Mouse (Mus musculus): Measurements from ENCODE around the gene Gm20518. TPM values are rescaled to one million over a fixed set of nuclear protein-coding genes. Genes with fewer than 3 reads are reported as not detected.

Gene Gm20518
- polyA plus RNA-seq, 1 experiment from 2014 or later = 0.19 TPM

GRCm38 (mm10) chr16:17865770-17866169 is 25.7 kb downstream of the Gm20518 start:
- no peak overlapping the region for H3K9ac ChIP-seq
- H3K4me3 ChIP-seq = no peak overlapping the region
- peaks cover under 1% of the 10 kb centered on the region; the same call in 1 of the 2 replicates for H3K4me1 ChIP-seq (replicated peaks)
- ATAC-seq (replicated peaks; ENCODE audit: insufficient number of reproducible peaks, insufficient read depth, low FRiP score, low read depth) = no peak
- H3K9me3 ChIP-seq (replicated peaks) = no peaks in the 10 kb centered on the region
- H3K4me2 ChIP-seq = no peak overlapping the region
- H3K27me3 ChIP-seq = no peaks in the 10 kb centered on the region
- no peak overlapping the region for H3K27ac ChIP-seq
- 0 out of 2 replicates have a peak, but pooled peaks cover 8% of the 10 kb centered on the region for H3K36me3 ChIP-seq
- 74% methylated on average over 6 of the region's 6 CpGs for WGBS

DNA sequence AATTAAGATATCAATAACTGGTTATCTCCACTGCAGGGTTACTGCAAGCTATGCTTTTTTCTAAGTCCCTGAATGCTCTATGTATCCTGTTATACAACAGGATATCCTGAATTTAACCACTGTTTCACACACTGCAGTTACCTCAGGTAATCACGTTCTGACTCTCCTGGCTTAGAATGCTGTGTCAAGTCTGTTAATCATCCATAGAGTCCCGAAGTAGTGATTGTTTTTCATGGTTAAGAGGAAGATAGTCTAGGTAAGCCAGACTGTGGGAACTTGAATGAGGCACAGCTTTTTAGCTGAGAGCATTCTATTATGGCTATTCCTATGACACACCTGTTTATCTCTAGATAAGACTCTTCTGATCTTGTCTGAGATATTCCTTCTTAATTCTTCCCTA is 26.2 kb downstream of the Gm20518 start:
- no peak for ATAC-seq (replicated peaks; ENCODE audit: insufficient number of reproducible peaks, insufficient read depth, low FRiP score, low read depth)

DNA sequence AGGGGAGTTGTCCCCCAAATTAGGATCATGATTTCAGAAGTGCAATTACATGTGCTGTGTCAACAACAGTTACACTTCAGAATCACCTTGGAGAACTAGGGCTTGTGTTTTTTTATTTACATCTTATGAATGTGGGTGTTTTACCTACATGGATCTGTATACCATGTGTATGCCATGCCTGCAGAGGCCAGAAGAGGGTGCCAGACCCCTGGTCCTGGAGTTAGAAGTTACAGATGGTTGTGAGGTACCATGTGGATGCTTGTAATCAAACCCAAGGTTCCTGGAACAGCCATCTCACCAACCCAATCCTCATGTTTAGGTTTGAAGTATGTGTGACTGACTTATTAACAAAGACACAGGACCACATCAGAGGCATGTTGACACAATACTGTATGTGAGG is 32.9 kb downstream of the Gm20518 start:
- no peak overlapping the region for H3K9ac ChIP-seq
- no peak overlapping the region for H3K4me2 ChIP-seq
- H3K4me1 ChIP-seq (replicated peaks) = no peaks in the 10 kb centered on the region
- H3K27me3 ChIP-seq = no peaks in the 10 kb centered on the region
- H3K36me3 ChIP-seq = peaks cover 54% of the 10 kb centered on the region
- H3K4me3 ChIP-seq = no peak overlapping the region
- H3K9me3 ChIP-seq (replicated peaks) = no peaks in the 10 kb centered on the region
- H3K27ac ChIP-seq = no peak overlapping the region
- no peak for ATAC-seq (replicated peaks; ENCODE audit: insufficient number of reproducible peaks, insufficient read depth, low FRiP score, low read depth)

More for the DNA sequence above, 26.2 kb downstream of the Gm20518 start:
- Histone ChIP-seq H3K36me3 (0 out of 2 replicates have a peak, but pooled peaks cover 7% of the 10 kb centered on the region), H3K9ac (no peak overlapping the region), H3K4me3 (no peak overlapping the region), H3K27me3 (no peaks in the 10 kb centered on the region), H3K4me1 (replicated peaks) (no peaks in the 10 kb centered on the region; the same call in 1 of the 2 replicates), H3K9me3 (replicated peaks) (no peaks in the 10 kb centered on the region), H3K27ac (no peak overlapping the region), H3K4me2 (no peak overlapping the region)
- WGBS = 85% methylated on average over 2 of the region's 2 CpGs

- ATAC-seq (replicated peaks; ENCODE audit: insufficient number of reproducible peaks, insufficient read depth, low FRiP score, low read depth) = no peak
- Histone ChIP-seq H3K27me3 (no peaks in the 10 kb centered on the region), H3K9me3 (replicated peaks) (no peaks in the 10 kb centered on the region), H3K4me2 (no peak overlapping the region), H3K27ac (no peak overlapping the region), H3K4me3 (no peak overlapping the region), H3K9ac (no peak overlapping the region), H3K4me1 (replicated peaks) (no peaks in the 10 kb centered on the region), H3K36me3 (peaks cover 64% of the 10 kb centered on the region)
- 87% methylated on average over 7 of the region's 7 CpGs for WGBS
These were observed 34.3 kb downstream of the Gm20518 start for GRCm38 (mm10) chr16:17857157-17857556.

GRCm38 (mm10) chr16:17853263-17853662 is 38.2 kb downstream of the Gm20518 start:
- H3K27ac ChIP-seq = no peak overlapping the region
- H3K9ac ChIP-seq = no peak overlapping the region
- H3K9me3 ChIP-seq (replicated peaks) = no peaks in the 10 kb centered on the region
- no peaks in the 10 kb centered on the region for H3K4me1 ChIP-seq (replicated peaks)
- ATAC-seq (replicated peaks; ENCODE audit: insufficient number of reproducible peaks, insufficient read depth, low FRiP score, low read depth) = no peak
- no peaks in the 10 kb centered on the region for H3K27me3 ChIP-seq
- 82% methylated on average over 2 of the region's 2 CpGs for WGBS
- no peak overlapping the region for H3K4me3 ChIP-seq
- peaks cover 80% of the 10 kb centered on the region for H3K36me3 ChIP-seq
- H3K4me2 ChIP-seq = no peak overlapping the region

DNA sequence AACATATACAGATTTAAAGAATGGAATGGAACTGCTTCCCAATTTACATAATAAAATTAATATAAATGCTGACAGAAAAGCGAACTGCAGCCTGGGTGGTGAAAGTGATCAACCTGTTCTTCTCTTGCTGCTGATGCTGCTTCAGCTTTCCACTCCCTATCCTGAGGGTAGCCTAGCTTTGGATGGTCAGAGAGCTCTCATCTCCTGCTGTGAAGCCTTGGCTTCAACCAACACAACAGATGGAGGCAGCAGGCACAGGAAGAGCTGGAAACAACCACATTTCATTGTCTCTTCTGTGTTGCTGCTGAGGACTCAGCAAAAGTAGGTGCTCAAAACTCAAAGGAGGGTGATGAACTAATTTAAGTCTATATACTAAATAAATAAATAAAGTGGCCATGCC is 39.6 kb downstream of the Gm20518 start:
- no peak overlapping the region for H3K4me3 ChIP-seq
- H3K4me2 ChIP-seq = no peak overlapping the region
- no peak overlapping the region for H3K9ac ChIP-seq
- H3K36me3 ChIP-seq = peaks cover 75% of the 10 kb centered on the region
- H3K9me3 ChIP-seq (replicated peaks) = no peaks in the 10 kb centered on the region
- 91% methylated on average over 1 of the region's 1 CpGs for WGBS
- H3K27ac ChIP-seq = no peak overlapping the region
- no peak for ATAC-seq (replicated peaks; ENCODE audit: insufficient number of reproducible peaks, insufficient read depth, low FRiP score, low read depth)
- no peaks in the 10 kb centered on the region for H3K4me1 ChIP-seq (replicated peaks)
- H3K27me3 ChIP-seq = no peaks in the 10 kb centered on the region

- H3K4me1 ChIP-seq (replicated peaks) = no peaks in the 10 kb centered on the region
- H3K9ac ChIP-seq = no peak overlapping the region
- ATAC-seq (replicated peaks; ENCODE audit: insufficient number of reproducible peaks, insufficient read depth, low FRiP score, low read depth) = no peak
- no peak overlapping the region for H3K27ac ChIP-seq
- H3K9me3 ChIP-seq (replicated peaks) = no peaks in the 10 kb centered on the region
- no peak overlapping the region for H3K4me2 ChIP-seq
- H3K4me3 ChIP-seq = no peak overlapping the region
- H3K27me3 ChIP-seq = no peaks in the 10 kb centered on the region
- WGBS = 96% methylated on average over 5 of the region's 5 CpGs
- peaks cover 73% of the 10 kb centered on the region for H3K36me3 ChIP-seq
These were observed 40.1 kb downstream of the Gm20518 start for GRCm38 (mm10) chr16:17851331-17851730.

- H3K9me3 ChIP-seq (replicated peaks) = no peaks in the 10 kb centered on the region
- H3K4me3 ChIP-seq = no peak overlapping the region
- H3K4me2 ChIP-seq = no peak overlapping the region
- peaks cover 75% of the 10 kb centered on the region for H3K36me3 ChIP-seq
- no peak overlapping the region for H3K27ac ChIP-seq
- H3K4me1 ChIP-seq (replicated peaks) = no peaks in the 10 kb centered on the region
- 73% methylated on average over 6 of the region's 6 CpGs for WGBS
- ATAC-seq (replicated peaks; ENCODE audit: insufficient number of reproducible peaks, insufficient read depth, low FRiP score, low read depth) = no peak
- no peaks in the 10 kb centered on the region for H3K27me3 ChIP-seq
- H3K9ac ChIP-seq = no peak overlapping the region
These were observed 42.0 kb downstream of the Gm20518 start for GRCm38 (mm10) chr16:17849486-17849885.

- Histone ChIP-seq H3K4me3 (no peak overlapping the region), H3K9ac (no peak overlapping the region), H3K9me3 (replicated peaks) (no peaks in the 10 kb centered on the region), H3K27ac (no peak overlapping the region), H3K4me2 (no peak overlapping the region), H3K36me3 (peaks cover 75% of the 10 kb centered on the region), H3K4me1 (replicated peaks) (no peaks in the 10 kb centered on the region), H3K27me3 (no peaks in the 10 kb centered on the region)
- WGBS = 24% methylated on average over 1 of the region's 1 CpGs
- no peak for ATAC-seq (replicated peaks; ENCODE audit: insufficient number of reproducible peaks, insufficient read depth, low FRiP score, low read depth)
These were observed 42.5 kb downstream of the Gm20518 start for GRCm38 (mm10) chr16:17848928-17849327.

- Histone ChIP-seq H3K36me3 (peaks cover 76% of the 10 kb centered on the region), H3K4me3 (no peak overlapping the region), H3K27me3 (no peaks in the 10 kb centered on the region), H3K9ac (no peak overlapping the region), H3K27ac (no peak overlapping the region), H3K4me2 (no peak overlapping the region), H3K9me3 (replicated peaks) (no peaks in the 10 kb centered on the region), H3K4me1 (replicated peaks) (no peaks in the 10 kb centered on the region)
- ATAC-seq (replicated peaks; ENCODE audit: insufficient number of reproducible peaks, insufficient read depth, low FRiP score, low read depth) = no peak
- 85% methylated on average over 6 of the region's 6 CpGs for WGBS
These were observed 43.0 kb downstream of the Gm20518 start for GRCm38 (mm10) chr16:17848431-17848830.

GRCm38 (mm10) chr16:17843701-17844365 is 47.6 kb downstream of the Gm20518 start:
- no peak for ATAC-seq (replicated peaks; ENCODE audit: insufficient number of reproducible peaks, insufficient read depth, low FRiP score, low read depth)
- Histone ChIP-seq H3K4me2 (no peak overlapping the region), H3K4me3 (no peak overlapping the region), H3K27ac (no peak overlapping the region), H3K9ac (no peak overlapping the region), H3K36me3 (peaks cover 73% of the 10 kb centered on the region), H3K4me1 (replicated peaks) (no peaks in the 10 kb centered on the region), H3K9me3 (replicated peaks) (no peaks in the 10 kb centered on the region), H3K27me3 (no peaks in the 10 kb centered on the region)
- WGBS = 89% methylated on average over 10 of the region's 10 CpGs

- H3K36me3 ChIP-seq = peaks cover 64% of the 10 kb centered on the region
- peaks cover 5% of the 10 kb centered on the region; the same call in 1 of the 2 replicates for H3K27me3 ChIP-seq
- no peak overlapping the region for H3K27ac ChIP-seq
- no peaks in the 10 kb centered on the region for H3K9me3 ChIP-seq (replicated peaks)
- H3K4me2 ChIP-seq = no peak overlapping the region
- WGBS = 89% methylated on average over 7 of the region's 7 CpGs
- no peak overlapping the region for H3K9ac ChIP-seq
- no peaks in the 10 kb centered on the region for H3K4me1 ChIP-seq (replicated peaks)
- no peak for ATAC-seq (replicated peaks; ENCODE audit: insufficient number of reproducible peaks, insufficient read depth, low FRiP score, low read depth)
- H3K4me3 ChIP-seq = no peak overlapping the region
These were observed 49.0 kb downstream of the Gm20518 start for GRCm38 (mm10) chr16:17842437-17842836.

Measured in heart, embryonic 15.5 days (tissue).